Mouse (Mus musculus) heart, adult 2 months (tissue): ENCODE data around the gene Dnah10.
A peak's percentile ranks its signal among the peaks of the same experiment; 100 is the strongest.

Experiments
- CTCF ChIP-seq: fragments of 200-600 bp; IDR thresholded peaks from 2 replicates; pipeline ENCODE4 v1.8.1; 2022; ENCODE audit warnings: antibody characterized with exemption, mild to moderate bottlenecking, moderate library complexity
- EP300 ChIP-seq: fragments of 200-500 bp; IDR thresholded peaks from 2 replicates; pipeline ENCODE4 v1.6.1; 2011; ENCODE audit warnings: low read depth, low read length, control low read depth; ENCODE audit not compliant: insufficient read depth
- POLR2A ChIP-seq: fragments of 200-500 bp; IDR thresholded peaks from 2 replicates; pipeline ENCODE4 v1.6.1; 2011; ENCODE audit warnings: mild to moderate bottlenecking, low read depth, low read length, control low read depth; ENCODE audit not compliant: insufficient read depth

- TF ChIP-seq POLR2A (no peak), CTCF (peak; percentile 26; the same call in 1 of the 2 replicates), EP300 (no peak)
These were observed 17.2 kb downstream of the Dnah10 start for GRCm38 (mm10) chr5:124741898-124742599.
